Mouse (Mus musculus): Measurements from ENCODE around the gene Lrrc9.

Lrrc9 gene

DNA sequence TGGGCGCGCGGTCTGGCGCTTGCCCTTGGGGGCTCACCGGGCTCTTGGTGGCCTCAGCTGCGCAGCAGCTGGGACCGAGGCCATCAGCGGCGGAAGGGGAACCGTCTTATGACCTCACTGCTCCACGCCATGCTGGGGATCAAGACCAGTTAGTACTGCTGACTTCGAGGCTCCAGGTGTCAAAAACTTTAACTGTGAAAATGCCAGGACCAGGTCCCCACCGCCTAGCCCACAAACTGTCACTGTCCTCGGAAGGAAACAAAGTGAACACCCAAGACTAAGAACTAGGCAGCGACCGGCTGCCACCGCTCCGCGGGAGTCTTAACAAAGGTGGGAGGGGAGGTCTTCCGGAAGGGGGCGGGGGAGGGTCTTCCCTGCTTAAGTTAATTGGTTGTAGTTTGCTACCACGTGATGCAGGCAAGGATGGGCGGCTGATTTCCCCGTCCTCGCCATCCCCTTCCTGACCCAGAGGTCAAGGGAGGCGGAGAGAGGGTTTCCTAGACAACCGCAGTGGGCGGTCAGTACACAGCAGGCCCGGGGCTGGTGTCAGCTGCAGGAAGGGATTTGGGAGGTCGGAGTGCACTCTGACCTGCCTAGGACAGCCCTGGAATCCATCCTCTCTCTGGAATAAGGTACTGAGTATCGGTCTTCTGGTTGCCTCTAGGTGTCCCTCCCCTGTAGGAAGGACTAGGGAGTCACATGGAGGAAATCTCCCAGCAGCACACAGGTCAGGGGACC lies at the start of gene Lrrc9:
TSS of gene Lrrc9 (plus strand) at position 28 of the 738 bp plus-strand sequence.
- DNase-seq (ENCODE audit: low spot score in 2 of 2), result peak; percentile 33 to 49

DNA sequence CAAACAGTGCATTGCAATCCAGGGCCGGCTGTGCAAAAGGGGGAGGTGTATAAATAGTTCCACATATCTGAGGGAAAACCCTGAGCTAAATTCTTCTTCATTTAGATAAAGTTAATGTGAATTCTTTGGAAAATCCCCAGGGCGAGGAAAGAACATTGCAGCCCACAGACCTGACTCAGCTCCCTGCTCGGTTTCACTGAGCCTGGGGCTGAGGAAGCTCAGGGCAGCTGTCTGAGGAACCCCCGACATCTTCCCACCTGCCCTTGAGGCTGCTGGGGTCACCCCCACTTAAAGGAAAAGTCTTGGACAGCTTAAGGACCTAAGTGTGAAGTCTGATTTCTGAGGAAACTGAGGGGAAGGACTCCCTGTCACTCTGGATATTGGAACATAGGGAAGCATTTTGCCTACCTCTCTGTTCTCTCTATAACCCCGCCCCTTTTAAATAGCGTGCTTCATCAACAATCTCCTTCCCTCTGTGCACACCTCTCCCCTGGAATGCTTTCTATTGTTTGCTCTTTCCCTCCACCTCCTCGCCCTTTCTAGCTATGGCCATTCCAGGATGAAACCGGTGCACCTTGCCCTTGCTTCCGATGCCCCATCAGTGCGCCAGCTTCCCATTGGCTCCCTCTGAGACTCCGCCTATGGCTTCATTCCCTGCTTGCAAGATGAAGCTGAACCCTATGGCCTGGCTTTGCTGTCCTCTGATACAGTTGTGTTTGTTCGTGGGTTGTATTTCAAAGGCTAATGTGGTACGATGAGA lies 48.4 kb upstream of the Lrrc9 start:
- DNase-seq (ENCODE audit: low spot score in 2 of 2), result no peak

DNA sequence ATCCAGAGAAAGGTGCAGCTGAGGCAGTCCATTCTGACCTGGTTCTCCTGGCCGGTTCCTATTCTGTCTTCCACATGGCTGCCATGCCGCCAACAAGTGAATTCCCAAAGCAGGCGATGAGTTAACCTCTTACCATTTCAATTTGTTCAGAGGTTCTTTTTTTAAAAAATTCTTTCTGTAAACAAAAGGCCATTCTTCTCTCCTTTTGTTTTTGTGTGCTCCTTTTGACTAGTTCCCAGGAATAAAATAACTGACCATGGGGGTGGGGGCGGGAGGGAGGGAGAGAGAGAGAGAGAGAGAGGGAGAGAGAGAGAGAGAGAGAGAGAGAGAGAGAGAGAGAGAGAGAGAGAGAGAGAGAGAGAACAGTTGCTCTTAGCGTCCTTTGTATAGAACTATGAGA lies 36.6 kb upstream of the Lrrc9 start:
- no peak for DNase-seq (ENCODE audit: low spot score in 2 of 2)

DNA sequence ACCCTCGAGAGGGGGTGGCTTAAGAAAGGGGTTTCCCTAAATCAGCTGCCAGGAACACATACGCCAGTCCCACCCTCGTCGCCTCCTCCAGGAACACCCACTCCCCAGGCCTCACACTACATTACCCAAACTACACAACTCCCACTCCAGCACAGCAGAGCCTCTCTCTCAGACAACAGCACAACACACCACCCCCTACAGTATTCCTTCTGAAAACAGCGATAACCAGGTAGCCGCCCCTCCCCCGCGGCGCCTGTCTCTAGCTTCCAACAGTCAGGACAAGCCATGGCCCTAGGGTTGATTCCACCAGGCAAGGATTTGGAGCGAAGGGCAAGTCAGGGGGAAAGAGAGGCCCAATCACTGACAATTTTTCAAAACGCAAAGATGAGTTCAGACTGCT lies 34.5 kb upstream of the Lrrc9 start:
- no peak for DNase-seq (ENCODE audit: low spot score in 2 of 2)

DNA sequence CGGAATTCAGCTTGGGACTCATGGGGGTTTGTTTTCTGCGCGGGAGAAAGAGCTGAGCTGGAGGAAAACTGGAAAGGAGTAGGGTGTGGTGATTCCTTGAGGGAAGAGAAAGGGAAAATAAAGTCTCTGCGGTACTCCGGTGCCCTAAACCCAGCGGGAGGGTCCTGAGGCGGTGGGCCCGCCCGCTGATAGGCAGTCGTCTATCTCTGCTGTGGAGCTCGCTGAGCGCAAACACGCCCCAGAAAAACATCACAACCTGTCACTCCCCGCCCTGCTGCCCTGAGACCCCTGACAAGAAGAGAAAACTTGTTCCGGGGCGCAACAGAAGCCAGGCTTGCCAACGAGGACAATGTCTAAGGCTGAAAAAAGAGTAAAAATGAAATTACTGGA lies 34.0 kb upstream of the Lrrc9 start:
- DNase-seq (ENCODE audit: low spot score in 2 of 2), result no peak

DNA sequence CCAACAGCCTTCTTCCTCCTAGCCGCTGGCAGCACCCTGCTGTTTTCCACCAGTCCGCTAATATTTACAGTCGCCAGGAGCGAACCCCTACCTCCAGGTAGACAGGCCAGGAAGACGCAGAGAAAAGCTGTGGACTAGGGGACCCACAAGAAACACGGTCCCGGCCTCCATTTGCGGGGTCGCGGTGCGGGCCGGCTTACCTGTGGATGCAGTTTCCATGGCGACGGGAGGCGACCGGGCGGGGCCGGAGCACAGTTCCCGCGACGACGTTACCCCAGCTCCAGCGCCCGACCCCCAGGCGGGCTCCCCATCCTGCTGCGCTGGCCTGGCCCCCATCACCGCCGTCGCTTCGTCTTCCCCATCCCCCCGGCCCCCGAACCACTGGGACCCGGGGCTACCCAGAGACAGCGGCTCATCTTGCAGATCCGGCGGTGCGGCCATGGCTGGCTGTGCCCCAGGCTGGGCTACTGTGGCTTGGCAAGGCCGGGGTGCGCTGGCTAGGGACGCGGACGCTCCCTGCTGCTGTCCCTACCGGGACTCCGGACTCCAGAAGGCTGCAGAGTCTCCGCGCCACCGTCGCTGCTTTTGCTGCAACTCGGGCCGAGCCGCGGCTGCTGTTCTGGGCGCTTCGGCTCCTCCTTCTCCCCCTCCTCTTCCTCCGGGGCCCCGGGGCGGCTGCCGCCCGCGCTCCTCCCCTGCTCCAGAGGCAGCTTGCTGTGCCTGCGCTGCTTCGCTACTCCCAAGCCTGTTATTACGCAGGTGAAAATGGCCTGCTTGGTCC lies 33.4 kb upstream of the Lrrc9 start:
- peak in 1 of 2 experiments; percentile 9 for DNase-seq (ENCODE audit: low spot score in 2 of 2)

DNA sequence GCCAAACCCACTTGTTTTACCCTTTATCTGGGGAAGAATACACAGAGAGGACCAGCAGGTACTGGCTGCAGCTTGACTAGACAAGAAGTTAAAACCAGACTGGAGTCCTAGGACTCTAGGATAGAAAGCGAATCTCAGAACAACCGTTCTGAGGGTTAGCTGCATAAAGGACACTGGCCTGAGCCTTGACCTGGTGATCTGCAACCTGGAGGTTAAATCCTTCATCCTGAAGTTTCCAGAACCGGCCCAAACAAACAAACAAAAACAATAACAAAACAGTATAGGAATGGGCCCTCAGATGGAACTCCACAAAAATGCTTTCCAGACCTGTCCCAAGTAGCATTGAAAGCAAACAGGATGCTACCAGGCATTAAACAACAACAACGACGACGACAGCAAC lies 32.7 kb upstream of the Lrrc9 start, which contains the start of gene Rtn1:
TSS of gene Rtn1 (minus strand) at position 101 of the 400 bp plus-strand sequence.
- no peak for DNase-seq (ENCODE audit: low spot score in 2 of 2)

DNA sequence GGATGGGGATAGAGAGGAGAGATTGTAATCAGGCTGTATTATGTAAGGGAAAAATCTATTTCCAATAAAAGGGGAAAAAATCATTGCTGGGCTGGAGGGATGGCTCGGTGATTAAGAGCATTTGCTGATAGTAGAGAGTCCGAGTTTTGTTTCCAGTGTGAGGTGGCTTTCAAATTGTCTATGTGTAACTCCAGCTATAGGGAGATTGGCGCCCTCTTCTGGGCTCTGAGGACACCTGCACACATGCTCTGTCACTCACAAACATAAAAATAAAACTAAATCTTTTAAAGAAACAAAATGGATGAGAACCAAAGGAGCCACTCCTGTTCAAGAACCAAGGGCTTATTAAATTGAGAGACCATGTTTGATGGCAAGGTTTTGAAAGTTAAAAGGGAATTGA lies 23.9 kb upstream of the Lrrc9 start:
- DNase-seq (ENCODE audit: low spot score in 2 of 2), result no peak

DNA sequence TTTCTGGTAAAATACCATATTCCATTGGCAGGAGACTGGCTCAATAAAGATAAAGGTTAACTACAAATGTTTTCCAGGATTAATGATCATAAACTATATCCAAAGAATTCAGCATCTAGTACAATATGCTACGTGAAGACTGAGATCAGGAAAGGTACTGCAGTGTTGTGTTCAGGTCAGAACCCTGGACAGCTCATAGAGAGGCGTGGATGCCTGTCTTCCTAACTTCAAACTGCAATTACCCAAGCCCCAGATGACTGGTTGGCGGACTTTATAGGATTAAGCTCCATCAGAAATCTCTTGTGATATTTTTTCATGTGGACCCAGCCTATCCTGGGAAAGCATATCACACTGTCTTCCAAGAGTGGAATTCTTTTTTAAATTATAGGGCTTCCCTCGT lies 19.0 kb upstream of the Lrrc9 start:
- no peak for DNase-seq (ENCODE audit: low spot score in 2 of 2)

DNA sequence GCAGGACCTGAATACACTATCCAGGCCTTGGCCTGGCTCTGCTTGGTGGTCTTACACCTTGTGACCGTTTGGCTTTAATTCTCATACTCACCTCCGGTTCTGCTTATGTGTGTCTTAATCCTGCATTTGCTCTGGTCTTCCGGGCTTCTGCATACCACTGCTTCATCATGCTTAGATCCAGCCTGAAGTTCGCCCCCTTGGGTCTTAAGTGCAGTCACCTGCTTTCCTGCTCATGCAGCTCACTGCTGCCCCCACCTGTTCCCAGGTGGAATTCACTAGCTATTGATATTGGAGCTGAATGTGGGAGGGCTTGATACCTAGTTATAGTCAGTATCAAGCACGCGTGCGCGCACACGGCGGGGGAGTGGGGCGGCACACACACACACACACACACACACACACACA lies 13.9 kb upstream of the Lrrc9 start:
- DNase-seq (ENCODE audit: low spot score in 2 of 2), result peak; percentile 19 to 59

DNA sequence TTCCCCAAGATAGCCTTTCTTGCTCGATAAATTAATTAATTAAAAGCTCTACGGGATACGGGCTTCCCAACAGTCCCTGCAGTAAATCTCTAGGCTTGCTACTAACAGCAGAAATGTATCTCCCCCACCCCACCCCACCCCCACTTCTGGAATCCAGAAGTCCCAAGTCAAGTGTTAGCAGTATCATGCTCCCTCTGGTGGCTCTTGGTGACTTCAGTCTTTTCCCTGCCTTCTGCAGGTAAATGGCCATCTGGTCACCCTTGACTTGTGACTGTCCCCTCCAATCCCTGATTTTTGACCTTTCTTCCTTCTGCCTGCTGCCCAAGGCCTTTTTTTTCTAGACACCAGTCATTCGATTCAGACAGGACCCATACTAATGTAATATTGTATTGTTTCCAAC lies 9.5 kb upstream of the Lrrc9 start:
- no peak for DNase-seq (ENCODE audit: low spot score in 2 of 2)

DNA sequence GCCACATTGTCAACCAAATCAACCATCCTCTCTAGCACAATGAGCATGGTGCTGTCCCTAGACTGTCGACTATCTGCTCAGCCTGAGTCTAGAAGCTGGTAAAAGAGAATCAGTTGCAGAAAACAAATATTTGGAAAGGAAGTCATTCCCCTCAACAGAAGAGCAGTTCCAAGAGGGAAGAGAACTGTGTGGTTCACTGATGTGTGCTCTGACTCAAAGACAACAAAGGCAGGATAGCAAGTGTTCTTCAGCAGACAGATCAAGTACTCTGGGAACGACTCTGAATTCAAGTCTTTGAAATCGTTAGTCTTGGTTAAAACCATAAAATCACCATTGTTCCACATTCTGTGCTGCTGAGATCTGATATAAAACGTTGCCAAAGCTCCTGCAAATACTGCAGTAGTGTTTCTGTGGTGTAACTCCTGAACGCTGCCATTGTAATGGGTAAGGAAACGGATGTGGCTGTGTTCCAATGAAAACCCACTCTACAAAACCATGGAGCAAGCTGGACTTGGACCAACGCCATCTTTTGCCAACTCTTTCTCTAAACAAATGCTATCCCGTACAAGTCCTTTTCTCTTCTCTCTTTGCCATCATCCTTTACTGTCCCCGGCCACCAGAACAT lies 8.3 kb upstream of the Lrrc9 start:
- no peak for DNase-seq (ENCODE audit: low spot score in 2 of 2)

DNA sequence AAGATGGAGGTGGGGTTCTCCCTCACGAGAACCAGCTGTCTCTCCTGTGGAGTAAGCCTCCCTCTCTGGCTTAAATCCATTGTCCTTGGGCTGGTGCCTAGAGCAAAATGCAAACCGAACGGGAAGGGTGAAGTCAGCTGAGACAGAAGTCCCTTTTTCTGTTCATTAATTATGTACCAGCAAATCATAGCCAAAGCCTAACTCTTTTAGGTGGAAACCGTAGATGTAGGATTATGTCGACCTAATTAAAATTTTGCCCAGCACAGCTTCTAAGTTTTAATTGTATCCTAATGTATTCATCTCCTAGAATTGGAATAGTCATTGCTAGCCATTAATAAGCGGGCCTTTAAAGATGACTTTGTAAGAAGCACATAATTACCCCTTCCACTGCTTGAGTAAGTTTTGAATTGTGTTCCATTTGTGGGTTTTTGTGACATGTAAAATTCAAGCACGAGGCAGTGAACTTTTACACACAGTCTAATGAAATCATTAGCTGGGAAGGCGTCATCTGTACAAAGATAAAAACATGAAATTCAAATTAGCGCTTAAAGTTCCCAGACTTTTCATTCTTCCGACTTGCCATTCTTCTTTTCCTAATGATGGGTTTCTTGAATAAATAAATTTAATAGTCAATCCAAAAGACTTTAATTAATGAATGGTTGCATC lies 3.9 kb upstream of the Lrrc9 start:
- DNase-seq (ENCODE audit: low spot score in 2 of 2), result no peak

DNA sequence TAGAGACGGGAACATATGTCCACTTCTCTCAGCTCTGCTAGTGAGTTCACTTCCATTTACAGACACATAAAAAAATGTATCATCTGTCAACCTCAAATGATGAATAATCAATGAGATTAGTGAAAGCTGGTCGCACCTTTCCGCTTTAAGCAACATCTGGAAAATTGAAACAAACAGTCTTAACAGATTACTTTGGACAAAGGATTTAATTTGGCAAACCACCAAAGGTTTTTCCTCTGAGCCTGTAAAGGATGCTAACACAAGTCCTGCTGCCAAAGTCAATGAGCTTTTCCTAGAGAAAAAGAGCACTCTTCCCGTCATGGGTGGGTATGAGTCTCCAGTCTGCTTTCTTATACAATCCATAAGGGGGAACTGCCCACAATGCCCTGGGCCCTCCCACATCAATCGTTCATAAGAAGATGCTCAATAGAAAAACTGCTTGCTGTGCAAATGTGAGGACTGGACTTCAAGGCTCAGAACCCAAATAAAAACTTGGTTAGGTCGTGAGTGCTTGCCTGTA lies 2.6 kb upstream of the Lrrc9 start:
- DNase-seq (ENCODE audit: low spot score in 2 of 2), result no peak

DNA sequence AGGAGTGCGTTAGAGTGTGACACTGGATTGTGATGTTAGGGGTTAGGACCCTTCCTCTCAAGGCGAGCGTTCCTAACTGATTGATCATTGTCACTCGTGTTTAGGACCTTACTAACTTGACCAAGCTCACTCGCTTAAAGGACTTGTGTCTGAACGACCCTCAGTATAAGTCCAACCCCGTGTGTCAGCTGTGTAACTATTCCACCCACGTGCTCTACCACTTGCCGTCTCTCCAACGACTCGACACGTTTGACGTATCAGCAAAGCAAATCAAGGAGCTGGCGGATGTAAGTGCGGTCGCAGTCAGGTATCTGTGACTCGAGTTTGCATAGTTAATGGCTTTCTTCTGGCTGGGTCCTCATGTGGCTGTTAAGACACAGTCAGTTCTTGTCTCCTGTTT lies 12.3 kb downstream of the Lrrc9 start:
- DNase-seq (ENCODE audit: low spot score in 2 of 2), result no peak

DNA sequence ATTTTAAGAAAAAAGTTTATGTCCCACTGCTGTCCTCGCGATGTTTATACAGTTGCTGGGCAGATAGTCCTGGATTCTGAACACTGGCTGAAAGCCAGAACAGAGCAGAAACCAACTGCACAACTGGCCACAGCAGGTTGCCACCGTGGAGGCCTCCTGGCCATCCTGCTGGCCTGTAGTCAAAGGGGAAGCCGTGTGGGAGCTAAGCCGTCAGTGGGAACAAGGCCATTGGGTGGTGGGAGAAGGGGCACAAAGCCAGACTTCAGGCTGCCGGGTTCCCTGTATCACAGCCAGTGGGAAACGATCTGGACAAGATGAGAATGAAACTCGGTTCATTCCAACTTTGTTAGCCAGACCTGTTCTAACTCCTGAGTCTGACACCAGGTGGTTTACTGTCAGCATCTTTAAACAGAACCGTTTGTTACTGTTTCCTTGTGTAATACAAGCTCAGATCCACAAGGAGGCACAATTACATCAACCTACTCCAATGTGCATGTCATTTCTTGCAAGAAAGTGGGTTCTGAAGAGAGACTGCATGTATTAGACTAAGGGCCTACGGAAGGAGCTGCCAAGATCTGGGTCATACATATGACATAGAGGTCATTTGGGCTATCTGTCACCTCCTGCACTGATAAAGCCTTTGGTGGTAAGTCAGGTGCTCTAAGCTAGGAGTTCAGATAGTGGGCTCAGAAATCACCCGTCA lies 19.7 kb downstream of the Lrrc9 start:
- DNase-seq (ENCODE audit: low spot score in 2 of 2), result no peak

DNA sequence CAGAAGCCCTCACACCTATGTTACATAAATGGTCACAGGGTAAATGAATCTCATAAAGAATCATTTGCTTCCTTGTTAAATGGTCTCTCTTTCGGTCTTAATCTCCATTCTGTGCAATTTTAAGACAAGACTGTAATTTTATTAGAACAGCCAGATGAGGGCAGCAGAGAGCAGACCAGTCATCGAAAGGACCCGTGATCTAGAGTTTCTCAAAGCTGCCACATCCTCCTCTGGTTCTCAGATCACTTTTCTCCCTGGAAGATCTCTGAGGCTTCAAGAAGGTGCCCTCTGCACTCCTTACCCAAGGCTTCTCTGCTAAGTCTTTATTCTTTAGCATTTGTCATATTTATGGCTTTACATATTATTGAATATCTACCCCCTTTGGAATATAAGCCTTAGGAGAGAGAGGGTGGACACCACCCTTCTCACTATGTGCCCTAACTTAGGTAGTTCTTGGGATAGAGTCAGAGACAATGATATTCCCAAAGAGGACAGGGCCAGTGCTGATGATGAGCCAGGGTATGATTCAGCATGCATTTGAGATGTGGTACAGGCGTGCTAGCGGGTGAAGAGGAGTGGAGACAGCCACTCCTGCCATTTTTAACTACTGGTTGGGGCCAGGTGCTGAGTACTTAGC lies 20.3 kb downstream of the Lrrc9 start:
- peak; percentile 13 to 74 for DNase-seq (ENCODE audit: low spot score in 2 of 2)

DNA sequence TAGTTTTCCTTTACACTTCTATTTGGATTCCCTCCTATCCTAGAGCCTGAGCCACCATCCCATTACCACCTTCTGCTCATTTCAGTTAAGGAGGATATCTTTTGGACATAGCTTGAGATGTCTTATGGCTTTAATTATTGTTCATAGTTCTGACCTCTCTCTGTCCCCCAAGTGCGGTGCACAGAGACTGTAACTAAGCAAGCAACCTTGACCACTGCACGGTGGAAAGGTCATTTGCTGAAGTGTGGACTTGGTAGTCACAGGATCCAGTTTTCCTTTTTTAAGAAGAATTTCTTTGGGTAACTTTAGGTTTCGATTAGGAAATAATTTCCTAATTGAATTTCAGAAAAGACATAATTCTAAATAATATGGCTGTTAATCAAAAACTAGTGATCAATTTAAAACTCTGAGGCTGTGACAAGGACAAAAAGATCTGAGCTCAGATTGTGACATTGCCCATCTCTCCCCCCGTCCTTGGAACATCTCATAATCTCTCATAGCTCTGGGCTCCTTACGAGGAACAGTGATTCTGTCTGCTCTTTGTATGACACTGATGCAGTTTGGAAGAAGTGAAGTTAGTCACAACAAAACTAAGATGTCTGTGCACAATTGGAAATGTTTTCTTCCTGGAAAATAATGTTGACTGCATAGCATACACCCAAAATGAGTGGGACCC lies 24.3 kb downstream of the Lrrc9 start:
- DNase-seq (ENCODE audit: low spot score in 2 of 2), result no peak

DNA sequence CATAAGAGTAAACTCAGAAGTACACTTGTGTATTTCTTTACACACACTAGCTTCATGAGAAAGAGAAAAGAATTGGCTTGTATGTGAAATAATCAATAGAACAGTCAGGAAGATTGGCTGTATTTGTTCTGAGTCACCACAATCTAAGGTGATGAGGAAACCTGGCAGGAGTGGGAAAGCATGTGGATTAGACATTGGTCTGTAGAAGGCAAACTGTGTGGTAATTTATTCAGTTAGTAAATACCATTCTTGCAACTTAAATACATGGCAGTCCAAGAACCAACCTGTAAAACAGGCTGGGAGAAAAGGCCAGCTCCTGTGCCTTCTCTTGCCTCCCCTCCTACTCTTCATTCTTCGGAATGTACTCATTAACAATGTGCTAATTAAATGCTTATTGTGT lies 25.6 kb downstream of the Lrrc9 start:
- no peak for DNase-seq (ENCODE audit: low spot score in 2 of 2)

DNA sequence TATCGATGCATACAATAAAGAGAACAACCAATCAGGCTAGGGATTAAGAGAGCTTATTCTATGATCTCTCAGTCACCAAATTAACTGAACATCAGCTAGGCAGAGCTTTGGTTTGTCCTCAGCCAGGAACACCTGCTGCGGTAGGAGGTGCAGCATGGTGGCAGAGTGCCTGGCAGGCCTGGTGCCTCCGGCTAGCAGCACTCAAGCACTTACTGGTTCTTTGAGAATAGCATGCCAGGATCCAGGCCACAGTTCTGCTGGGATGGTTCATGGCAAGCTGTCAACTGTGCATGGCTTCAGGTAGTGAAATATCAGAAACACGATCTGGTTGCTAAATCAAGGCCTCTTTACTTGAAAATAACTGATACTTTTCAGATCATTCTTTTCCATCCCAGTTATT lies 26.1 kb downstream of the Lrrc9 start:
- no peak for DNase-seq (ENCODE audit: low spot score in 2 of 2)

Measured in thymus, postnatal 10 days (tissue).